Mouse (Mus musculus): Measurements from ENCODE around the gene Begain. TPM values are rescaled to one million over a fixed set of nuclear protein-coding genes. Genes with fewer than 3 reads are reported as not detected.

Gene Begain
- total RNA-seq, 2 experiments from 2014 or later, result 157 to 159 TPM

DNA sequence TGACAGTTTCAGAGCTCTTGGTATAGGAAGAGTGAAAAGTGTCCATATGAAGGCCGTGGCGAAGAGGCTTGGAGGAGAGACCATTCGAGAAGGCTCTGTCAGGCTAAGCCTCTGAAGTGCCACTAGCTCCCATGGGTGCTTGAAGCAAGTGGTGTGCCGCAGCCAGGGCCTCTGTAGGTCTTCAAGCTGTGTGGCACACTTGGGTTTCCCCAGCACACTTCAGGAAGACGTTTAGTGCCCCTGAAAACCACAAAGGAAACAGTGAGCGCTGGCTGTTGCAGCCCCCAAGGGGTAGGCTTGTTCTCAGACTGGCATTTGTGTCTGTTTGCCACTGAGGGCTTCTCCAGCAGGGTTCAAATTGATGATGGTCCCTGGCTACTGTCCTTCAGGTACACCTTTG is 84.5 kb downstream of the Begain start:
- DNase-seq (ENCODE audit: low spot score in 2 of 2), result no peak

DNA sequence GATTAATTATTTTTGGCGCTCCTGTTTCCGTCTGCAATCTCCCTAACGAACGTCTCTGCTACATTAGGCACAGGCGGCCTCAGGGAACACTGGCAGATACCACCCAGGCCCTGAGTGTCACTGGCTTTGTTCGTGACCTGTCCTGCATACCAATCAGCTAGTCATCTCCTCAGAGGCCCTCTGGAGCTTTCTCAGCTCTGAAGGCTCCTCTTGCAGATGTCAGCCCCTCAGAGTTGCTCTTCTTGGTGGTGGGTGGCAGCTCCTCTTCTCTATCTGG is 85.4 kb downstream of the Begain start:
- DNase-seq (ENCODE audit: low spot score in 2 of 2), result no peak

Other genes starting within 250 kb of the Begain start
- gene Slc25a29, start 232.3 kb downstream of the Begain start, total RNA-seq (2021), result 10 to 100 TPM; 17.2 to 20.1 TPM
- 10 to 100 TPM; 10.2 to 11.5 TPM for gene Slc25a47, start 232.2 kb downstream of the Begain start, total RNA-seq (2021)
- 10 to 100 TPM in 1 of 2 experiments, 1 to 10 TPM in 1; 6.3 to 10.1 TPM for gene Wdr25, start 174.6 kb downstream of the Begain start, total RNA-seq (2021)
- gene Wars, start 174.0 kb downstream of the Begain start, total RNA-seq (2021), result 10 to 100 TPM; 83.7 to 85.6 TPM